Mouse (Mus musculus) hindbrain, embryonic 10.5 days (tissue): ENCODE results near the gene Gm20906. TPM values are rescaled to one million over a fixed set of nuclear protein-coding genes. Genes with fewer than 3 reads are reported as not detected.
"Not testable (repeated sequence)": the region's sequence is repeated elsewhere in the genome, so short reads cannot be mapped to it uniquely, and the experiment has no call there.

Experiments
- DNase-seq: peaks from one replicate; pipeline ENCODE4 v3.0.0-alpha.2; 2017; ENCODE audit warnings: low spot score
- H3K27ac ChIP-seq: fragments of 300-500 bp; sonication (generic); 2 replicates; pipeline ENCODE4 v1.5.1; 2016; ENCODE audit warnings: mild to moderate bottlenecking, moderate library complexity
- H3K27me3 ChIP-seq: fragments of 300-500 bp; sonication (generic); 2 replicates; pipeline ENCODE4 v1.6.1; 2016; ENCODE audit warnings: mild to moderate bottlenecking; ENCODE audit not compliant: poor library complexity, insufficient read depth, severe bottlenecking
- H3K36me3 ChIP-seq: fragments of 300-500 bp; sonication (generic); 2 replicates; pipeline ENCODE4 v1.6.1; 2016; ENCODE audit warnings: mild to moderate bottlenecking, moderate library complexity
- H3K4me1 ChIP-seq: fragments of 300-500 bp; sonication (generic); replicated peaks from 2 replicates; pipeline ENCODE4 v1.6.1; 2016; ENCODE audit warnings: mild to moderate bottlenecking
- H3K4me3 ChIP-seq: fragments of 300-500 bp; sonication (generic); 2 replicates; pipeline ENCODE4 v1.5.1; 2016; ENCODE audit warnings: mild to moderate bottlenecking, moderate library complexity
- H3K9me3 ChIP-seq: fragments of 300-500 bp; sonication (generic); 2 replicates; pipeline ENCODE4 v1.6.1; 2016; ENCODE audit warnings: mild to moderate bottlenecking, moderate library complexity
- WGBS: fragments of 180-500 bp; shearing (Covaris S2); methylation state at CpG from one replicate; pipeline ENCODE4 v1.1.7; 2016; 5-methylcytosine and 5-hydroxymethylcytosine counted together
- polyA plus RNA-seq: library from polyadenylated mRNA; unstranded; fragments of >200 nt; fragmentation: Nextera tagmentation; extraction: Ambion mirVana; gene quantifications from 2 replicates; pipeline ENCODE4 v1.2.1, GENCODE M21; 2016

Gm20906 gene
- not detected in 2 replicates for polyA plus RNA-seq

DNA sequence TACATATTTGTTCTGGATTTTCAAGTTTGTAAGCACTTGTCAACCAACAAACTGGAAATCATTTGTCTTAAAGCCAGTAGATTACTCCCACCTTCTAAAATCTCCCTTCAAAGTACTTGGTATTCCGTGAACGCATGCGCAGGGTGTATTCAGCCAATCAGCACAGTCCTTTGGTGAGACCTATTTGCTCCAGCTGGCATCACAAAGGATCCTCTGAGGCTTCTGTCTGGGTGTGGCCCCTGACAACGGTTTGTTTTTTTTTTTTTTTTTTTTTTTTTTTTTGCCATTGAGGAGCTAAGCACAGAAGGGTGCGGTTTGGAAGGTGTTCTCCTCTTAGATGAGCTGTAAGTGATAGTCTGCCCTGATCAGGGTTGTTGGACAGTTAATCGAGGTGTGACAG lies at the start of gene Gm20906:
TSS of gene Gm20906 (plus strand) at position 301 of the 400 bp plus-strand sequence.
- not testable (repeated sequence) for H3K4me3 ChIP-seq, H3K4me1 ChIP-seq, H3K27ac ChIP-seq, H3K27me3 ChIP-seq, DNase-seq, H3K9me3 ChIP-seq, H3K36me3 ChIP-seq
- WGBS: 80% methylated on average over 1 of the region's 6 CpGs
